Mouse (Mus musculus): ENCODE results near the gene H2al2a. TPM values are rescaled to one million over a fixed set of nuclear protein-coding genes. Genes with fewer than 3 reads are reported as not detected.
A peak's percentile ranks its signal among the peaks of the same experiment; 100 is the strongest.

The H2al2a gene
- total and polyA plus RNA-seq, 3 experiments = not detected

- TF ChIP-seq SMC3 (IDR thresholded peaks at IDR 0.05; ENCODE audit: low read depth, low read length) = peak; percentile 91
- no peak for TF ChIP-seq GABPA (IDR thresholded peaks at IDR 0.05; ENCODE audit: insufficient replicate concordance, low read depth, low read length)
- no peak; the same call in 1 of the 2 replicates for TF ChIP-seq MAX (IDR thresholded peaks at IDR 0.05; ENCODE audit: low read length)
- peak; percentile 94 for TF ChIP-seq RAD21 (IDR thresholded peaks at IDR 0.05; ENCODE audit: low read depth, low read length)
- no peak for TF ChIP-seq ETS1 (conservative IDR thresholded peaks at IDR 0.05; ENCODE audit: low read depth, low read length)
- peak; percentile 27 to 93; a peak in 2 of 4 replicates for TF ChIP-seq CTCF (conservative IDR thresholded peaks at IDR 0.05 in 1 of 2, IDR thresholded peaks at IDR 0.05 in 1 of 2; ENCODE audit: low read depth in 2 of 2, low read length in 2 of 2)
- no peak for TF ChIP-seq USF1 (IDR thresholded peaks at IDR 0.05; ENCODE audit: low read depth, low read length)
- TF ChIP-seq CHD1 (IDR thresholded peaks at IDR 0.05; ENCODE audit: low read depth, low read length) = no peak
- TF ChIP-seq IRF4 (IDR thresholded peaks at IDR 0.05; ENCODE audit: low read depth, low read length) = no peak
- no peak for TF ChIP-seq JUND (conservative IDR thresholded peaks at IDR 0.05; ENCODE audit: low read depth, low read length)
- TF ChIP-seq NELFE (IDR thresholded peaks at IDR 0.05; ENCODE audit: low read depth, low read length) = 0 out of 2 replicates have a peak, but pooled peaks have one; percentile 5
- no peak for TF ChIP-seq POLR2AphosphoS2 (IDR thresholded peaks at IDR 0.05; ENCODE audit: low read depth, low read length)
- TF ChIP-seq MEF2A (IDR thresholded peaks at IDR 0.05; ENCODE audit: borderline replicate concordance, low read depth, low read length) = peak; percentile 53; the same call in 1 of the 2 replicates
- TF ChIP-seq ZKSCAN1 (IDR thresholded peaks at IDR 0.05; ENCODE audit: borderline replicate concordance, low read depth, low read length) = no peak
- TF ChIP-seq PAX5 (IDR thresholded peaks at IDR 0.05; ENCODE audit: low read length) = no peak
Measured at GRCm38 (mm10) chr2:18027448-18028139, 30.8 kb upstream of the H2al2a start (continued).

DNA sequence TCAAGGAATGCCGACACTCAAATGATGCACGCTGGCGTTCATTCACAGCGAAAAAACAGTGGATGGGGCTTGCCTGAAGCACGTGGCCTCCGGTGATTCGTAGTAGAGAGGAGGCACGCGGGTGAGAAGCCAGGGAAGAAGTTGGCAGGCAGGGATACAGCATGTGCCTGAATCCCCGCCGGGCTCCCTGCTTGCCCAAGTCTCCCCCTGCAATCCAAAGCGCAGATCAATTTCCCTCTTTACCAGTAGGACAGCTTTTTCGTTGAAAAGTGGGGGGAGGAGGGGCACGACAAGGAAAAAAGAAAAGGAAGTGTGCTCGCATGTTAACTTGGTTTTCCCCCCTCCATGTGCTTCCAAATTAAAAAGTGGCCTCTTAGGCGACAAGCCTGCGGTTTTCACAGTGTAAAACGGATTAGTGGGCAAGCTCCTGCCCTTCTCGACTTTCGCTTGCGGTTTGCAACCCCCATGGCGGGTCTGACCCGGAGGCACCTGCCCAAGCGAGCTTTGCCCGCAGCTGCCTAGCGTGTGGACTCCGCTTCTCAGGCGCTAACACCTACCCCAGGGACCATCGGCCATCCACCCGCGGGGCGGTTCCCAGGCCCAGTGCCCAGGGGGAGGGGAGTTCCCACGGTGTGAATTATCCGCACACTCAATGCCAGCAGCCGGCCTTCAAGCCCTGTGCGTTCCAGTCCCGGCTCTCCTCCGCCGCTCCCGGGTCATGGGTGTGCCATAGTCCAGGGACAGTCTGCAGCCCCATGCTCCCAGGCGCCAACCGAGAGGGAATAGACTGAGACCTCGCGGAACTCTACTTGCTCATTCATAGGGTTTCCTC lies 29.6 kb upstream of the H2al2a start:
- dilution Hi-C loops (cut with MboI; ENCODE audit: extremely low pct_ligation_motif_present, extremely low pct_unique_long_range_greater_than_20kb, low sequenced_read_pairs) (no loop called here), in situ Hi-C loops (cut with MboI; ENCODE audit: low pct_ligation_motif_present, low pct_unique_long_range_greater_than_20kb, low sequenced_read_pairs) (loop anchor here (5.0 to 25.0 kb wide), 3 partner anchors 181 to 661 kb away; partner anchors contain the start of genes Bmi1 and Spag6)
- Histone ChIP-seq H3K27ac (ENCODE audit: insufficient read depth, low read depth) (no peak overlapping the region), H3K4me2 (ENCODE audit: insufficient read depth, low read depth, poor library complexity, severe bottlenecking) (peak overlapping the region; percentile 80), H3K9ac (ENCODE audit: insufficient read depth, low read depth) (peak overlapping the region; percentile 55; the same call in 1 of the 2 replicates), H3K4me1 (ENCODE audit: control insufficient read depth in 1 of 2, insufficient read depth in 2 of 2) (peaks cover 4 to 21% of the 10 kb centered on the region in 2 experiments), H3K4me3 (replicated peaks in 1 of 3; ENCODE audit: low read depth in 2 of 3, low read length in 2 of 3, poor library complexity in 1 of 3) (peak overlapping the region; percentile 40 to 71 (median 68)), H3K9me3 (replicated peaks; ENCODE audit: low read length) (no peaks in the 10 kb centered on the region), H3K79me2 (replicated peaks; ENCODE audit: control insufficient read depth, extremely low read depth, insufficient read depth, poor library complexity, severe bottlenecking) (no peaks in the 10 kb centered on the region), H3K36me3 (replicated peaks in 1 of 2; ENCODE audit: control insufficient read depth in 1 of 2, insufficient read depth in 1 of 2, low read length in 1 of 2) (no peaks in the 10 kb centered on the region), H3K27me3 (replicated peaks) (no peaks in the 10 kb centered on the region)
- peak; percentile 25 for DNase-seq (ENCODE audit: extremely low read depth)
- TF ChIP-seq IRF4 (IDR thresholded peaks at IDR 0.05; ENCODE audit: low read depth, low read length) (peak; percentile 17; the same call in 1 of the 2 replicates), NELFE (IDR thresholded peaks at IDR 0.05; ENCODE audit: low read depth, low read length) (no peak), BHLHE40 (IDR thresholded peaks at IDR 0.05; ENCODE audit: low read depth, low read length) (peak; percentile 66), MEF2A (IDR thresholded peaks at IDR 0.05; ENCODE audit: borderline replicate concordance, low read depth, low read length) (no peak), ZC3H11A (IDR thresholded peaks at IDR 0.05; ENCODE audit: low read depth, low read length) (no peak), ETS1 (conservative IDR thresholded peaks at IDR 0.05; ENCODE audit: low read depth, low read length) (peak; percentile 18; the same call in 1 of the 2 replicates), SIN3A (IDR thresholded peaks at IDR 0.05; ENCODE audit: low read length) (peak; percentile 52; the same call in 1 of the 2 replicates), TBP (conservative IDR thresholded peaks at IDR 0.05; ENCODE audit: low read depth, low read length) (no peak), MAX (IDR thresholded peaks at IDR 0.05; ENCODE audit: low read length) (0 out of 2 replicates have a peak, but pooled peaks have one; percentile 4), TCF12 (IDR thresholded peaks at IDR 0.05; ENCODE audit: low read depth, low read length) (peak; percentile 54; the same call in 1 of the 2 replicates), JUND (conservative IDR thresholded peaks at IDR 0.05; ENCODE audit: low read depth, low read length) (no peak), MAFK (IDR thresholded peaks at IDR 0.05; ENCODE audit: insufficient replicate concordance, low read length) (peak; percentile 44; the same call in 1 of the 2 replicates)
